Mouse (Mus musculus) layer of hippocampus, adult 9-10 months (tissue): Measurements from ENCODE around the gene Vangl2.

Source experiments
- DNase-seq: peaks from one replicate; pipeline ENCODE4 v3.0.0; 2022; ENCODE audit warnings: low spot score

Vangl2 gene

GRCm38 (mm10) chr1:171966054-171966790 is 62.0 kb downstream of the Vangl2 start:
- no peak for DNase-seq

GRCm38 (mm10) chr1:171963613-171964012 is 64.6 kb downstream of the Vangl2 start:
- no peak for DNase-seq

GRCm38 (mm10) chr1:171961704-171962103 is 66.5 kb downstream of the Vangl2 start:
- no peak for DNase-seq

- no peak for DNase-seq
Observed at GRCm38 (mm10) chr1:171960726-171961125, 67.5 kb downstream of the Vangl2 start.

GRCm38 (mm10) chr1:171957411-171957810 is 70.8 kb downstream of the Vangl2 start:
- no peak for DNase-seq

- no peak for DNase-seq
Observed at GRCm38 (mm10) chr1:171955071-171955470, 73.2 kb downstream of the Vangl2 start.
